Mouse (Mus musculus) megakaryocyte, adult 5-6 weeks (primary cell): Measurements from ENCODE around the gene Retreg3. TPM values are rescaled to one million over a fixed set of nuclear protein-coding genes. Genes with fewer than 3 reads are reported as not detected.
A peak's percentile ranks its signal among the peaks of the same experiment; 100 is the strongest.

Experiments
- ATAC-seq: 2 replicates; pipeline ENCODE4 v1.8.0; 2016; ENCODE audit warnings: mild to moderate bottlenecking, inconsistent platforms; ENCODE audit not compliant: poor library complexity, severe bottlenecking
- total RNA-seq, 2 experiments: library from RNA; stranded (forward) in 1 of 2; stranded (reverse) in 1 of 2; fragments of 153-499, 151-499 nt in 1 of 2; fragments of 221-1000, 200-1000 nt in 1 of 2; gene quantifications; 2 replicates each; pipeline versions ENCODE4 v1.2.3 to v1.2.4; 2015 to 2017

Gene Retreg3
- total RNA-seq, 2 experiments from 2014 or later, result 15.9 to 53.1 TPM

- no peak for ATAC-seq
Observed at GRCm38 (mm10) chr11:101120545-101121188, 974 bp upstream of the Retreg3 start.

GRCm38 (mm10) chr11:101119131-101119760 is 447 bp downstream of the Retreg3 start:
- peak; percentile 62 for ATAC-seq

- no peak for ATAC-seq
Observed at GRCm38 (mm10) chr11:101118105-101118504, 1.6 kb downstream of the Retreg3 start.

- ATAC-seq, result peak; percentile 22; the same call in 1 of the 2 replicates
Observed at GRCm38 (mm10) chr11:101115564-101115963, 4.1 kb downstream of the Retreg3 start.

GRCm38 (mm10) chr11:101112186-101112585 is 7.5 kb downstream of the Retreg3 start:
- ATAC-seq, result no peak

GRCm38 (mm10) chr11:101111178-101111577 is 8.5 kb downstream of the Retreg3 start:
- no peak for ATAC-seq

GRCm38 (mm10) chr11:101110708-101111107 is 9.0 kb downstream of the Retreg3 start:
- ATAC-seq, result no peak

- no peak for ATAC-seq
Observed at GRCm38 (mm10) chr11:101109351-101109750, 10.3 kb downstream of the Retreg3 start.

- ATAC-seq, result no peak
Observed at GRCm38 (mm10) chr11:101103011-101103410, 16.7 kb downstream of the Retreg3 start.

- ATAC-seq, result no peak
Observed at GRCm38 (mm10) chr11:101098231-101098630, 21.5 kb downstream of the Retreg3 start.

- ATAC-seq, result peak; percentile 100
Observed at GRCm38 (mm10) chr11:101095314-101096024, 24.2 kb downstream of the Retreg3 start, which contains the start of gene Psmc3ip. TSS of gene Psmc3ip (minus strand) at chr11:101095436.

- ATAC-seq, result peak; percentile 16
Observed at GRCm38 (mm10) chr11:101094930-101095313, 24.8 kb downstream of the Retreg3 start.

GRCm38 (mm10) chr11:101089931-101090330 is 29.8 kb downstream of the Retreg3 start:
- ATAC-seq, result no peak

GRCm38 (mm10) chr11:101087682-101088055 is 32.0 kb downstream of the Retreg3 start:
- ATAC-seq, result no peak

GRCm38 (mm10) chr11:101086756-101087681 is 32.7 kb downstream of the Retreg3 start, which contains the start of gene Mlx:
TSS of gene Mlx (plus strand) at chr11:101087277.
- ATAC-seq, result peak; percentile 70

GRCm38 (mm10) chr11:101086323-101086674 is 33.4 kb downstream of the Retreg3 start:
- ATAC-seq, result no peak

- ATAC-seq, result no peak
Observed at GRCm38 (mm10) chr11:101085617-101086322, 33.9 kb downstream of the Retreg3 start.

GRCm38 (mm10) chr11:101084811-101085210 is 34.9 kb downstream of the Retreg3 start:
- ATAC-seq, result no peak

GRCm38 (mm10) chr11:101084246-101084645 is 35.4 kb downstream of the Retreg3 start:
- ATAC-seq, result no peak

- ATAC-seq, result no peak
Observed at GRCm38 (mm10) chr11:101083083-101083697, 36.5 kb downstream of the Retreg3 start.
